Mouse (Mus musculus) hindbrain, embryonic 13.5 days (tissue): ENCODE measurements at regions not wholly inside any gene's neighbourhood (a gene's known extent, or its start where the extent isn't known, plus 50 kb on each side); places are given as distances from the start of the nearest gene placed in this dataset.

Source experiments
- ATAC-seq: fragments of 200-750 bp; cut with Nextera tagmentation; 2 replicates; pipeline ENCODE4 v1.8.0; 2017; ENCODE audit warnings: moderate TSS enrichment; ENCODE audit not compliant: low FRiP score
- H3K27ac ChIP-seq: fragments of 300-500 bp; sonication (generic); 2 replicates; pipeline ENCODE4 v1.5.1; 2015; ENCODE audit warnings: inconsistent platforms, mild to moderate bottlenecking, moderate library complexity
- H3K27me3 ChIP-seq: fragments of 300-500 bp; sonication (generic); 2 replicates; pipeline ENCODE4 v1.6.1; 2015; ENCODE audit warnings: mild to moderate bottlenecking, inconsistent platforms
- H3K36me3 ChIP-seq: fragments of 300-500 bp; sonication (generic); 2 replicates; pipeline ENCODE4 v1.6.1; 2015; ENCODE audit warnings: mild to moderate bottlenecking, inconsistent platforms
- H3K4me1 ChIP-seq: fragments of 300-500 bp; sonication (generic); replicated peaks from 2 replicates; pipeline ENCODE4 v1.6.1; 2015; ENCODE audit warnings: inconsistent platforms
- H3K4me2 ChIP-seq: fragments of 300-500 bp; sonication (generic); 2 replicates; pipeline ENCODE4 v1.6.1; 2015; ENCODE audit warnings: inconsistent platforms, mild to moderate bottlenecking, moderate library complexity
- H3K4me3 ChIP-seq: fragments of 300-500 bp; sonication (generic); 2 replicates; pipeline ENCODE4 v1.5.1; 2015; ENCODE audit warnings: mild to moderate bottlenecking, inconsistent platforms
- H3K9ac ChIP-seq: fragments of 300-500 bp; sonication (generic); 2 replicates; pipeline ENCODE4 v1.6.1; 2015; ENCODE audit warnings: mild to moderate bottlenecking, inconsistent platforms
- H3K9me3 ChIP-seq: fragments of 300-500 bp; sonication (generic); 2 replicates; pipeline ENCODE4 v1.6.1; 2016; ENCODE audit warnings: inconsistent platforms
- WGBS: fragments of 180-500 bp; shearing (Covaris S2); methylation state at CpG from one replicate; pipeline ENCODE4 v1.1.7; 2015; 5-methylcytosine and 5-hydroxymethylcytosine counted together

DNA sequence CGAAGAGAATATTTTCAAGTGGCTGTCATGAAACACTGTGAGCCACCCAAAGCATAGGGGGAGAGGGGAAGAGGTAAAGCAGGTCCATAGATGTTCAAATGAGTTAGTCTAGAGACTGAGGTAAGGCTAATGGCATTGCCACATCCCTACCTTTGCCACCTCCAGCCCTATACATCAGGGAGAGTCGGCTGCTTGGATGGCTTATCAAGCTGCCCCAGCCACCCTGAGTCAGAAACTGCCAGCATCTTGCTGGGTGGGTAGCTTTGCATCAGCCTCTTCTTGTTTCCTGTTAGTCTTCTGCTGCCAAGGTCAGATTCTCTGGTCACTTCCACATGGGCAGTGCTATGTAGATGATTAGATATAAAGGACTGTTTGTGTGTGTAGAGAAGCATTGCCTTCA is 215.6 kb downstream of the Pik3r1 start:
- Histone ChIP-seq H3K4me2 (no peak overlapping the region), H3K4me1 (no peaks in the 10 kb centered on the region), H3K27me3 (no peaks in the 10 kb centered on the region), H3K9ac (no peak overlapping the region), H3K27ac (no peak overlapping the region), H3K36me3 (no peaks in the 10 kb centered on the region), H3K9me3 (no peaks in the 10 kb centered on the region), H3K4me3 (no peak overlapping the region)
- 74% methylated on average over 2 of the region's 2 CpGs for WGBS
- ATAC-seq, result no peak

GRCm38 (mm10) chr13:101551068-101551467 is 216.9 kb downstream of the Pik3r1 start:
- 91% methylated on average over 6 of the region's 6 CpGs for WGBS

GRCm38 (mm10) chr13:101550526-101550925 is 217.5 kb downstream of the Pik3r1 start:
- Histone ChIP-seq H3K9ac (no peak overlapping the region), H3K27me3 (no peaks in the 10 kb centered on the region), H3K27ac (no peak overlapping the region), H3K4me2 (no peak overlapping the region), H3K9me3 (no peaks in the 10 kb centered on the region), H3K4me3 (no peak overlapping the region), H3K4me1 (peaks cover 4% of the 10 kb centered on the region), H3K36me3 (no peaks in the 10 kb centered on the region)
- no peak for ATAC-seq
- WGBS, result 81% methylated on average over 5 of the region's 5 CpGs

More at GRCm38 (mm10) chr13:101551068-101551467, 216.9 kb downstream of the Pik3r1 start:
- H3K27ac ChIP-seq, result no peak overlapping the region
- no peak for ATAC-seq
- no peaks in the 10 kb centered on the region for H3K27me3 ChIP-seq
- no peak overlapping the region for H3K4me3 ChIP-seq
- no peaks in the 10 kb centered on the region for H3K9me3 ChIP-seq
- no peak overlapping the region for H3K9ac ChIP-seq
- H3K4me1 ChIP-seq, result no peaks in the 10 kb centered on the region
- no peaks in the 10 kb centered on the region for H3K36me3 ChIP-seq
- H3K4me2 ChIP-seq, result no peak overlapping the region

GRCm38 (mm10) chr13:101547887-101548286 is 220.1 kb downstream of the Pik3r1 start:
- no peaks in the 10 kb centered on the region for H3K36me3 ChIP-seq
- H3K4me2 ChIP-seq, result no peak overlapping the region
- peaks cover 4% of the 10 kb centered on the region for H3K4me1 ChIP-seq
- H3K4me3 ChIP-seq, result no peak overlapping the region
- H3K27me3 ChIP-seq, result no peaks in the 10 kb centered on the region
- H3K9ac ChIP-seq, result no peak overlapping the region
- 45% methylated on average over 6 of the region's 6 CpGs for WGBS
- no peak for ATAC-seq
- H3K27ac ChIP-seq, result no peak overlapping the region
- no peaks in the 10 kb centered on the region for H3K9me3 ChIP-seq

- no peak overlapping the region for H3K4me3 ChIP-seq
- no peaks in the 10 kb centered on the region for H3K9me3 ChIP-seq
- H3K27ac ChIP-seq, result no peak overlapping the region
- peaks cover 4% of the 10 kb centered on the region for H3K4me1 ChIP-seq
- H3K27me3 ChIP-seq, result no peaks in the 10 kb centered on the region
- WGBS, result 96% methylated on average over 2 of the region's 2 CpGs
- H3K4me2 ChIP-seq, result no peak overlapping the region
- no peak for ATAC-seq
- no peak overlapping the region for H3K9ac ChIP-seq
- H3K36me3 ChIP-seq, result no peaks in the 10 kb centered on the region
Measured at GRCm38 (mm10) chr13:101547365-101547764, 220.7 kb downstream of the Pik3r1 start.

- Histone ChIP-seq H3K4me1 (peaks cover 9% of the 10 kb centered on the region), H3K27me3 (no peaks in the 10 kb centered on the region), H3K4me3 (no peak overlapping the region), H3K36me3 (no peaks in the 10 kb centered on the region), H3K4me2 (no peak overlapping the region), H3K27ac (no peak overlapping the region), H3K9ac (no peak overlapping the region), H3K9me3 (no peaks in the 10 kb centered on the region)
- WGBS, result 42% methylated on average over 6 of the region's 6 CpGs
- ATAC-seq, result no peak
Measured at GRCm38 (mm10) chr13:101545344-101546181, 222.5 kb downstream of the Pik3r1 start.

DNA sequence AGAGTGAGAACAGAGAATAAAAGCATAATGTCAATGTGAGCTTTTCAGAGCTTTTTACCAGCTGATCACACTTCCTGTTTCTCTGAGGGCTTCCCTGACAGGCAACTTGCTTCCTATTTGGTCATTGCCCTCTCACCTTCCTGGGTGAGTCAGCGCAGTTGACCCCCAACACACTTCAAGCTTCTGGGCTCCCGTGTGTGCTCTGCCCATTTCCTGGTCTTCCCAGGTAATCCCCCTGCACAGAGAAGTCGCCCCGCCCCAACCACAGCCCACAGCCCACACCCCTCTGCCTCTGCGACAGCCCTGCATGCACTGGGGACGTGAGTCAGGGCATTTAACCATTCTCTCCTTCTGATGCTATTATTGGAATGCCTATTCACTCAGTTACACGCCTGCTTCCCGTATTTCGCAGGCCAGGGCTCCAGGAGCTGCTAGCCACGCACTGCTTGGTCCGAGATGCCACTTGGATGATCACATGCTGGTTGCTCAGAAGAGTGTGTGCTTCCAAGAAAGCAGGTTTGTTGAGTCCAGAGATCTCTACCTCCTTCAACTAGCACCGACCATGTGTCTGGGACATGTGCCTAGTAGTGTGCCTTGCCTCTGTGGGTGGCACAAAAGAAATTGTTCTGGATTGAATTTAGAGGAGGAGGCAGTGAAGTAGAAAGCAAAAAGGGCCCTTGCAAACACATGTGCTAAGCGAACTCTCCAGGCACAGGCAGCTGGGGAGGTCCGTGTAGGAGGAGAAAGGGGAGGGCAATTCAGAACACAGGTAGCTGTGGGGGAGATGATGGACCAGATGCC is 227.4 kb downstream of the Pik3r1 start:
- no peaks in the 10 kb centered on the region for H3K27me3 ChIP-seq
- no peak overlapping the region for H3K27ac ChIP-seq
- WGBS, result 52% methylated on average over 14 of the region's 14 CpGs
- H3K9me3 ChIP-seq, result no peaks in the 10 kb centered on the region
- no peak overlapping the region for H3K4me3 ChIP-seq
- H3K9ac ChIP-seq, result no peak overlapping the region
- H3K4me1 ChIP-seq, result peaks cover 7% of the 10 kb centered on the region
- H3K4me2 ChIP-seq, result no peak overlapping the region
- no peaks in the 10 kb centered on the region for H3K36me3 ChIP-seq
- ATAC-seq, result no peak

DNA sequence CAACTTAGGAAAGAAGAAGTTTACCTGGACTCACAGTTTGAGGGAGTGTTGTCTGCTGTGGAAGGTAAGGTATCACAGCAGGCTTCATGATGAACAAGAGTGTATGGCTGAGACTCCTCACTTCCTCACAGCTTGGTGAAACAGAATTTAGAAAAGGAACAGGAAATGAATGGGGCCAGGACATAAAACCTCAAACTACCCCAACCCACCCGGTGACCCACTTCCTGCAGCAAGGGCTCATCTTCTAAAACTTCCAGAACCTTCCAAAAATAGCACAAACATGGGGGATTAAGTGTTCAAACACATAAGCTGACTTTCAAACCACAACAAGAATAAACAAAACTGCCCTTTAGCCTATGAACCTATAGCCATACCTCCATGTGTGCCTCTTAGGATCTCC is 229.9 kb downstream of the Pik3r1 start:
- H3K27ac ChIP-seq, result no peak overlapping the region
- H3K9ac ChIP-seq, result no peak overlapping the region
- H3K27me3 ChIP-seq, result no peaks in the 10 kb centered on the region
- H3K36me3 ChIP-seq, result no peaks in the 10 kb centered on the region
- 93% methylated on average over 1 of the region's 1 CpGs for WGBS
- no peak overlapping the region for H3K4me2 ChIP-seq
- H3K9me3 ChIP-seq, result no peaks in the 10 kb centered on the region
- no peak for ATAC-seq
- peaks cover 22% of the 10 kb centered on the region for H3K4me1 ChIP-seq
- no peak overlapping the region for H3K4me3 ChIP-seq

- H3K4me2 ChIP-seq, result no peak overlapping the region
- H3K9me3 ChIP-seq, result no peaks in the 10 kb centered on the region
- 95% methylated on average over 1 of the region's 1 CpGs for WGBS
- H3K27me3 ChIP-seq, result no peaks in the 10 kb centered on the region
- H3K36me3 ChIP-seq, result no peaks in the 10 kb centered on the region
- ATAC-seq, result no peak
- no peak overlapping the region for H3K27ac ChIP-seq
- H3K9ac ChIP-seq, result no peak overlapping the region
- H3K4me1 ChIP-seq, result peaks cover 21% of the 10 kb centered on the region
- H3K4me3 ChIP-seq, result no peak overlapping the region
Measured at GRCm38 (mm10) chr13:101536019-101536418, 232.0 kb downstream of the Pik3r1 start.

- H3K4me3 ChIP-seq, result no peak overlapping the region
- no peaks in the 10 kb centered on the region for H3K9me3 ChIP-seq
- H3K27me3 ChIP-seq, result no peaks in the 10 kb centered on the region
- no peak overlapping the region for H3K27ac ChIP-seq
- H3K4me1 ChIP-seq, result peaks cover 16% of the 10 kb centered on the region
- H3K4me2 ChIP-seq, result no peak overlapping the region
- H3K36me3 ChIP-seq, result no peaks in the 10 kb centered on the region
- ATAC-seq, result no peak
- WGBS, result 80% methylated on average over 3 of the region's 3 CpGs
- no peak overlapping the region for H3K9ac ChIP-seq
Measured at GRCm38 (mm10) chr13:101535331-101535866, 232.6 kb downstream of the Pik3r1 start.

DNA sequence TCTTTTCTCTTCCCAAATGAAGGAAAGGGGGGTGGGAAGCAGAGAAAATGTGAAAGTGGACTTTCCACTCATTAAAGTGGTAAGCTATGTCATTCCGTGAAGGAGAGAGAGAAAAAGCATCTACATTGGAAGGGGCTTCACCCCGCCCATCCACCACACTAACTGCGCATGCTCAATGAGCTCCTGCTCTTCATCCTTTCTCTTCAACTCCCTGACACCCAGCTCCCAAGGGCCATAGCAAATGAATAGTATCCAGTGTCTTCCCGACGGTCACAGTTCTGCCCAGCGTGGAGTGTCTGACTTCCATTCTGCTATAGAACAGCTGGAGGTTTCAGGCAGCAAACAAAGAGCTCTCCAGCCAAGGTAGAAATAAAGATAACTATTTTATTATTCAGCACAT is 233.5 kb downstream of the Pik3r1 start:
- Histone ChIP-seq H3K9ac (no peak overlapping the region), H3K4me2 (peak overlapping the region; percentile 1; the same call in 1 of the 2 replicates), H3K27me3 (no peaks in the 10 kb centered on the region), H3K9me3 (no peaks in the 10 kb centered on the region), H3K27ac (no peak overlapping the region), H3K4me3 (no peak overlapping the region), H3K36me3 (no peaks in the 10 kb centered on the region), H3K4me1 (peaks cover 16% of the 10 kb centered on the region)
- 22% methylated on average over 6 of the region's 6 CpGs for WGBS
- ATAC-seq, result no peak

DNA sequence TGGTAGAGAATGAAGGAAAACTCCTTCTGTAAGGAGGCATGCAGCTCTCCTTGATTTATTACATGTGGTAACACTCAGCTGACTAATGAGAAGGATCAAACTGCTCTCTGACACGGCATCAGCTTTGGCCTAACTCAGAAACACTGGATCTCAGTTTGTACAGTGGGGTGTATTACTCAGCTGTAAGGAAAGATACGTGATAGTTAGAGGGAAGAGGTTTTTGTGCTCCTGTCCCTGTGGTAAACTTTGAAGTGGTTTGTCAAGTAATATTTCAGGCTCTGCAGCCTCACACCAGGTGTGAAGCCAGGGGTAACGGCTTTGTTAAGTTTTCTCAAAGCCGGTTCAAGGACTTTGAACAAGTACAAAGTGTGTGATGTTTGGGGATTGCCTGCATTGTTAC is 235.1 kb downstream of the Pik3r1 start:
- peaks cover 16% of the 10 kb centered on the region for H3K4me1 ChIP-seq
- H3K4me3 ChIP-seq, result no peak overlapping the region
- no peak overlapping the region for H3K27ac ChIP-seq
- no peak overlapping the region for H3K4me2 ChIP-seq
- H3K36me3 ChIP-seq, result no peaks in the 10 kb centered on the region
- ATAC-seq, result no peak
- H3K9me3 ChIP-seq, result no peaks in the 10 kb centered on the region
- WGBS, result 79% methylated on average over 4 of the region's 4 CpGs
- H3K9ac ChIP-seq, result no peak overlapping the region
- H3K27me3 ChIP-seq, result no peaks in the 10 kb centered on the region
